ENCODE assay signal across 17 mouse cellular contexts in genomic region chr2:160117148-160117547, GRCm38 (mm10).
DNase-seq lines count a peak whose midpoint lies in the region; ATAC-seq and TF ChIP-seq lines count a peak whose summit lies in the region.
"Had no signal": no experiment of that assay in that cellular context is flagged by ENCODE, and none has a peak within 500 bp of the region (broad histone marks: within the 10 kb centered on the region; RNA-seq: fewer than 3 reads in every experiment).

No protein-coding gene starts in this region.

- DNase-seq in lung, postnatal 14 days: no peak
- DNase-seq in lung, postnatal 25 days (ENCODE audit: low spot score): peak; percentile 15
- no peak for DNase-seq in lung, adult 2 months
- no peak for DNase-seq in cerebellum, adult 18-20 months
- DNase-seq: adrenal gland, adult 2 months; adrenal gland, postnatal 10 days; adrenal gland, postnatal 25 days; cerebellum, adult 11 months; cerebellum, adult 2 months; cerebellum, adult 9-10 months; cerebellum, postnatal 25 days; forebrain, postnatal 0 days had no signal

- no peaks in the 10 kb centered on the region for H3K4me1 ChIP-seq in lung, embryonic 16.5 days (replicated peaks; ENCODE audit: control insufficient read depth, insufficient read depth, low read length)
- no peaks in the 10 kb centered on the region for H3K4me1 ChIP-seq in lung, adult 2 months (ENCODE audit: control insufficient read depth, insufficient read depth, low read length)
- H3K4me1 ChIP-seq: embryonic facial prominence, embryonic 10.5 days; embryonic facial prominence, embryonic 12.5 days; forebrain, embryonic 13.5 days; forebrain, embryonic 15.5 days had no signal

- H3K36me3 ChIP-seq in lung, embryonic 16.5 days (ENCODE audit: control insufficient read depth, insufficient read depth, low read length): no peaks in the 10 kb centered on the region
- H3K36me3 ChIP-seq: embryonic facial prominence, embryonic 10.5 days; embryonic facial prominence, embryonic 12.5 days; forebrain, embryonic 15.5 days had no signal

- H3K4me2 ChIP-seq in lung, embryonic 16.5 days (ENCODE audit: low read depth, low read length): no peak overlapping the region
- H3K4me2 ChIP-seq: embryonic facial prominence, embryonic 12.5 days; forebrain, embryonic 13.5 days; forebrain, embryonic 15.5 days had no signal

- no peak overlapping the region for H3K27ac ChIP-seq in lung, embryonic 16.5 days (ENCODE audit: low read length)
- H3K27ac ChIP-seq: embryonic facial prominence, embryonic 10.5 days; embryonic facial prominence, embryonic 12.5 days; forebrain, embryonic 13.5 days; forebrain, embryonic 15.5 days had no signal

- TF ChIP-seq POLR2A in lung, adult 2 months (IDR thresholded peaks at IDR 0.05; ENCODE audit: borderline replicate concordance, extremely low read depth, low read depth, low read length): no peak

- no peaks in the 10 kb centered on the region for H3K27me3 ChIP-seq in lung, embryonic 16.5 days (ENCODE audit: control insufficient read depth, insufficient read depth, low read depth, low read length)
- H3K27me3 ChIP-seq: embryonic facial prominence, embryonic 12.5 days; forebrain, embryonic 13.5 days; forebrain, embryonic 15.5 days had no signal

- TF ChIP-seq CTCF in lung, adult 2 months (IDR thresholded peaks at IDR 0.05; ENCODE audit: insufficient read depth, low read length): no peak

- H3K9me3 ChIP-seq in lung, embryonic 16.5 days (ENCODE audit: control insufficient read depth, low read length): no peaks in the 10 kb centered on the region
- H3K9me3 ChIP-seq: embryonic facial prominence, embryonic 10.5 days; embryonic facial prominence, embryonic 12.5 days; forebrain, embryonic 13.5 days; forebrain, embryonic 15.5 days had no signal

- no peak overlapping the region for H3K9ac ChIP-seq in lung, embryonic 16.5 days (ENCODE audit: low read length)
- H3K9ac ChIP-seq: embryonic facial prominence, embryonic 12.5 days; forebrain, embryonic 13.5 days; forebrain, embryonic 15.5 days; forebrain, postnatal 0 days had no signal

- peak; percentile 36; the same call in 1 of the 2 replicates for ATAC-seq in lung, embryonic 16.5 days (ENCODE audit: low read depth)
- ATAC-seq: forebrain, embryonic 13.5 days; forebrain, embryonic 15.5 days; forebrain, postnatal 0 days had no signal

- H3K4me3 ChIP-seq in lung, embryonic 16.5 days (ENCODE audit: low read length): no peak overlapping the region
- no peak overlapping the region for H3K4me3 ChIP-seq in lung, adult 2 months (replicated peaks; ENCODE audit: extremely low read depth, low read depth, low read length)
- H3K4me3 ChIP-seq: embryonic facial prominence, embryonic 10.5 days; embryonic facial prominence, embryonic 12.5 days; forebrain, embryonic 13.5 days; forebrain, embryonic 15.5 days had no signal
